Mouse (Mus musculus): ENCODE measurements around the gene Thap7. TPM values are rescaled to one million over a fixed set of nuclear protein-coding genes. Genes with fewer than 3 reads are reported as not detected.
A peak's percentile ranks its signal among the peaks of the same experiment; 100 is the strongest.
"Not testable (repeated sequence)": the region's sequence is repeated elsewhere in the genome, so short reads cannot be mapped to it uniquely, and the experiment has no call there.

Gene Thap7
- total RNA-seq (2021) = 10 to 100 TPM; 17.5 to 20.9 TPM

- peak; percentile 98 for DNase-seq
Measured at GRCm38 (mm10) chr16:17530640-17531288, at the start of gene Thap7. TSS of gene Thap7 (minus strand) at chr16:17531136.

- DNase-seq = no peak
Measured at GRCm38 (mm10) chr16:17576825-17577215, 45.9 kb upstream of the Thap7 start.

- peak; percentile 74 for DNase-seq
Measured at GRCm38 (mm10) chr16:17575870-17576824, 45.2 kb upstream of the Thap7 start.

GRCm38 (mm10) chr16:17566186-17566585, 35.2 kb upstream of the Thap7 start:
- DNase-seq = no peak

GRCm38 (mm10) chr16:17564771-17565170, 33.8 kb upstream of the Thap7 start:
- DNase-seq = no peak

- DNase-seq = no peak
Measured at GRCm38 (mm10) chr16:17564221-17564620, 33.3 kb upstream of the Thap7 start.

GRCm38 (mm10) chr16:17563580-17563979, 32.6 kb upstream of the Thap7 start:
- DNase-seq = no peak

- peak; percentile 71 for DNase-seq
Measured at GRCm38 (mm10) chr16:17561751-17562208, 30.8 kb upstream of the Thap7 start, which contains the start of gene P2rx6. TSS of gene P2rx6 (plus strand) at chr16:17561885.

GRCm38 (mm10) chr16:17561128-17561750, 30.3 kb upstream of the Thap7 start, which contains the start of gene Lrrc74b:
TSS of gene Lrrc74b (minus strand) at chr16:17561247.
- DNase-seq = peak; percentile 84

GRCm38 (mm10) chr16:17559396-17560027, 28.6 kb upstream of the Thap7 start:
- no peak for DNase-seq

GRCm38 (mm10) chr16:17558811-17559210, 27.9 kb upstream of the Thap7 start:
- DNase-seq = no peak

- peak; percentile 83 for DNase-seq
Measured at GRCm38 (mm10) chr16:17557947-17558480, 27.1 kb upstream of the Thap7 start.

GRCm38 (mm10) chr16:17556907-17557306, 26.0 kb upstream of the Thap7 start:
- DNase-seq = no peak

GRCm38 (mm10) chr16:17556180-17556579, 25.2 kb upstream of the Thap7 start:
- no peak for DNase-seq

- DNase-seq = not testable (repeated sequence)
Measured at GRCm38 (mm10) chr16:17554702-17555101, 23.8 kb upstream of the Thap7 start.

GRCm38 (mm10) chr16:17553910-17554685, 23.2 kb upstream of the Thap7 start:
- DNase-seq = peak; percentile 25

GRCm38 (mm10) chr16:17552837-17553236, 21.9 kb upstream of the Thap7 start:
- no peak for DNase-seq

- DNase-seq = no peak
Measured at GRCm38 (mm10) chr16:17542632-17543031, 11.7 kb upstream of the Thap7 start.

- no peak for DNase-seq
Measured at GRCm38 (mm10) chr16:17536584-17536983, 5.6 kb upstream of the Thap7 start.

- no peak for DNase-seq
Measured at GRCm38 (mm10) chr16:17532676-17533329, 1.9 kb upstream of the Thap7 start.

GRCm38 (mm10) chr16:17532271-17532670, 1.3 kb upstream of the Thap7 start:
- no peak for DNase-seq

Measured in heart, postnatal 4 days (tissue).